Mouse (Mus musculus) erythroblast, embryonic 14.5 days (primary cell): ENCODE measurements around the gene Aida. TPM values are rescaled to one million over a fixed set of nuclear protein-coding genes. Genes with fewer than 3 reads are reported as not detected.
"Not testable (repeated sequence)": the region's sequence is repeated elsewhere in the genome, so short reads cannot be mapped to it uniquely, and the experiment has no call there.

ENCODE experiments used
- H3K27me3 ChIP-seq: 2 replicates; pipeline ENCODE4 v1.6.1; 2012; ENCODE audit warnings: inconsistent platforms; ENCODE audit not compliant: control insufficient read depth
- H3K36me3 ChIP-seq: 2 replicates; pipeline ENCODE4 v1.6.1; 2012; ENCODE audit warnings: mild to moderate bottlenecking, inconsistent platforms; ENCODE audit not compliant: control insufficient read depth
- H3K4me1 ChIP-seq: 2 replicates; pipeline ENCODE4 v1.6.1; 2012; ENCODE audit warnings: inconsistent platforms; ENCODE audit not compliant: control insufficient read depth
- H3K4me3 ChIP-seq: replicated peaks from 2 replicates; pipeline ENCODE3; 2012; ENCODE audit warnings: moderate library complexity, mild to moderate bottlenecking, inconsistent platforms
- H3K9me3 ChIP-seq: 2 replicates; pipeline ENCODE4 v1.6.1; 2012; ENCODE audit warnings: low read length, inconsistent platforms, mixed read lengths; ENCODE audit not compliant: control insufficient read depth
- GATA1 ChIP-seq: IDR thresholded peaks from 2 replicates; pipeline ENCODE4 v1.6.1; 2012; ENCODE audit warnings: low read length, inconsistent platforms, mixed read lengths
- TAL1 ChIP-seq: IDR thresholded peaks from 3 replicates; pipeline ENCODE4 v1.6.1; 2012; ENCODE audit warnings: low read length, inconsistent platforms, mixed read lengths
- polyA plus RNA-seq: library from polyadenylated mRNA; stranded (reverse); fragments of >175 nt; gene quantifications from 2 replicates; pipeline ENCODE4 v1.2.3, GENCODE M21; 2012

The Aida gene
- polyA plus RNA-seq, 1 experiment = 3.7 TPM

- not testable (repeated sequence) for H3K9me3 ChIP-seq, H3K4me3 ChIP-seq, H3K27me3 ChIP-seq
- peaks cover 13% of the 10 kb centered on the region for H3K4me1 ChIP-seq
- TF ChIP-seq TAL1 = 0 out of 3 replicates have a peak, but pooled peaks have one; percentile 1
- peaks cover 50% of the 10 kb centered on the region for H3K36me3 ChIP-seq
Measured at GRCm38 (mm10) chr1:183342902-183343301, 46.5 kb downstream of the Aida start.

GRCm38 (mm10) chr1:183344886-183345816 is 48.8 kb downstream of the Aida start:
- H3K4me3 ChIP-seq = peak overlapping the region; percentile 100
- H3K4me1 ChIP-seq = peaks cover 19% of the 10 kb centered on the region
- no peaks in the 10 kb centered on the region for H3K9me3 ChIP-seq
- no peaks in the 10 kb centered on the region for H3K27me3 ChIP-seq
- TF ChIP-seq GATA1 (no peak), TAL1 (no peak)
- peaks cover 41% of the 10 kb centered on the region for H3K36me3 ChIP-seq

- peaks cover 39% of the 10 kb centered on the region for H3K36me3 ChIP-seq
- H3K9me3 ChIP-seq = no peaks in the 10 kb centered on the region
- H3K4me1 ChIP-seq = peaks cover 19% of the 10 kb centered on the region
Measured at GRCm38 (mm10) chr1:183345817-183346195, 49.4 kb downstream of the Aida start.

GRCm38 (mm10) chr1:183349840-183350239 is 53.5 kb downstream of the Aida start:
- Histone ChIP-seq H3K4me3 (no peak overlapping the region), H3K4me1 (peaks cover 15% of the 10 kb centered on the region), H3K36me3 (peaks cover 25% of the 10 kb centered on the region)

More at GRCm38 (mm10) chr1:183345817-183346195, 49.4 kb downstream of the Aida start:
- H3K4me3 ChIP-seq = peak overlapping the region; percentile 100
- TF ChIP-seq GATA1 = no peak
- H3K27me3 ChIP-seq = no peaks in the 10 kb centered on the region

GRCm38 (mm10) chr1:183358901-183359300 is 62.5 kb downstream of the Aida start:
- H3K4me3 ChIP-seq = no peak overlapping the region
- H3K36me3 ChIP-seq = peaks cover 42% of the 10 kb centered on the region
- H3K9me3 ChIP-seq = no peaks in the 10 kb centered on the region
- peaks cover 13% of the 10 kb centered on the region for H3K4me1 ChIP-seq
- no peaks in the 10 kb centered on the region for H3K27me3 ChIP-seq
- no peak for TF ChIP-seq GATA1
- TF ChIP-seq TAL1 = no peak

More at GRCm38 (mm10) chr1:183349840-183350239, 53.5 kb downstream of the Aida start:
- Histone ChIP-seq H3K27me3 (no peaks in the 10 kb centered on the region), H3K9me3 (no peaks in the 10 kb centered on the region)
- no peak for TF ChIP-seq TAL1
- TF ChIP-seq GATA1 = no peak

- H3K36me3 ChIP-seq = peaks cover 44% of the 10 kb centered on the region
- no peak overlapping the region for H3K4me3 ChIP-seq
- H3K4me1 ChIP-seq = peaks cover 13% of the 10 kb centered on the region
- no peaks in the 10 kb centered on the region for H3K9me3 ChIP-seq
- no peak for TF ChIP-seq TAL1
- TF ChIP-seq GATA1 = no peak
- no peaks in the 10 kb centered on the region for H3K27me3 ChIP-seq
Measured at GRCm38 (mm10) chr1:183362301-183362700, 65.9 kb downstream of the Aida start.

GRCm38 (mm10) chr1:183362729-183363576 is 66.6 kb downstream of the Aida start:
- Histone ChIP-seq H3K4me1 (peaks cover 13% of the 10 kb centered on the region), H3K9me3 (no peaks in the 10 kb centered on the region), H3K36me3 (peaks cover 38% of the 10 kb centered on the region), H3K27me3 (peaks cover 5% of the 10 kb centered on the region), H3K4me3 (no peak overlapping the region)
- TF ChIP-seq GATA1 (no peak), TAL1 (no peak)

- Histone ChIP-seq H3K4me1 (peaks cover 16% of the 10 kb centered on the region), H3K27me3 (peaks cover 11% of the 10 kb centered on the region), H3K4me3 (no peak overlapping the region), H3K9me3 (no peaks in the 10 kb centered on the region), H3K36me3 (peaks cover 32% of the 10 kb centered on the region)
- TF ChIP-seq TAL1 (no peak), GATA1 (no peak)
Measured at GRCm38 (mm10) chr1:183363577-183363867, 67.1 kb downstream of the Aida start.

GRCm38 (mm10) chr1:183366361-183366760 is 70.0 kb downstream of the Aida start:
- peaks cover 26% of the 10 kb centered on the region for H3K27me3 ChIP-seq
- H3K9me3 ChIP-seq = no peaks in the 10 kb centered on the region
- peaks cover 32% of the 10 kb centered on the region for H3K4me1 ChIP-seq
- no peak overlapping the region for H3K4me3 ChIP-seq
- peaks cover 19% of the 10 kb centered on the region for H3K36me3 ChIP-seq
- TF ChIP-seq GATA1 (no peak), TAL1 (no peak)
